In genomic region chr19:23175090-23175489, GRCm38 (mm10) we compare ENCODE assay signal across 17 mouse cellular contexts.
"Had no signal": no experiment of that assay in that cellular context is flagged by ENCODE, and none has a peak within 500 bp of the region (broad histone marks: within the 10 kb centered on the region; RNA-seq: fewer than 3 reads in every experiment).

No protein-coding gene starts in this region.

- H3K9ac ChIP-seq: lung, embryonic 14.5 days; midbrain, embryonic 12.5 days; neural tube, embryonic 13.5 days; neural tube, embryonic 15.5 days; stomach, embryonic 15.5 days had no signal

- H3K4me3 ChIP-seq: midbrain, embryonic 10.5 days; midbrain, embryonic 12.5 days; myocyte; neural tube, embryonic 13.5 days; neural tube, embryonic 15.5 days; stomach, embryonic 15.5 days had no signal

- H3K4me1 ChIP-seq: midbrain, embryonic 10.5 days; midbrain, embryonic 12.5 days; neural tube, embryonic 13.5 days; neural tube, embryonic 15.5 days had no signal

- H3K4me2 ChIP-seq: lung, embryonic 14.5 days; midbrain, embryonic 12.5 days; neural tube, embryonic 13.5 days; neural tube, embryonic 15.5 days; stomach, embryonic 15.5 days had no signal

- DNase-seq: lung, embryonic 14.5 days; lung, postnatal 10 days; lung, postnatal 4 days; midbrain, embryonic 14.5 days; retina, postnatal 1 day; right cerebral cortex, postnatal 14 days; thymus, adult 2 months; thymus, postnatal 25 days; thymus, postnatal 4 days had no signal

- ATAC-seq: midbrain, embryonic 16.5 days had no signal

- H3K27me3 ChIP-seq: midbrain, embryonic 12.5 days; neural tube, embryonic 13.5 days; neural tube, embryonic 15.5 days; stomach, embryonic 15.5 days had no signal

- H3K36me3 ChIP-seq: midbrain, embryonic 12.5 days; neural tube, embryonic 15.5 days had no signal

- H3K27ac ChIP-seq: midbrain, embryonic 10.5 days; midbrain, embryonic 12.5 days; neural tube, embryonic 13.5 days; neural tube, embryonic 15.5 days; stomach, embryonic 15.5 days; stomach, postnatal 0 days had no signal

- H3K9me3 ChIP-seq: midbrain, embryonic 12.5 days; neural tube, embryonic 15.5 days; stomach, embryonic 15.5 days had no signal
